Mouse (Mus musculus) large intestine, adult 2 months (tissue): Measurements from ENCODE around the gene Smndc1. TPM values are rescaled to one million over a fixed set of nuclear protein-coding genes. Genes with fewer than 3 reads are reported as not detected.

Experiments
- DNase-seq: peaks from one replicate; pipeline ENCODE4 v3.0.0-alpha.2; 2012; ENCODE audit warnings: low read depth, low spot score
- WGBS: fragments of 180-500 bp; shearing (Covaris S2); methylation state at CpG from one replicate; pipeline ENCODE4 v1.1.7; 2018; 5-methylcytosine and 5-hydroxymethylcytosine counted together
- polyA plus RNA-seq: library from polyadenylated mRNA; depleted of rRNA; stranded (reverse); fragments of >200 nt; gene quantifications from 2 replicates; pipeline ENCODE4 v1.2.3, GENCODE M21; 2012; rRNA removed

The Smndc1 gene
- 7.3 and 7.4 TPM in 2 replicates for polyA plus RNA-seq

DNA sequence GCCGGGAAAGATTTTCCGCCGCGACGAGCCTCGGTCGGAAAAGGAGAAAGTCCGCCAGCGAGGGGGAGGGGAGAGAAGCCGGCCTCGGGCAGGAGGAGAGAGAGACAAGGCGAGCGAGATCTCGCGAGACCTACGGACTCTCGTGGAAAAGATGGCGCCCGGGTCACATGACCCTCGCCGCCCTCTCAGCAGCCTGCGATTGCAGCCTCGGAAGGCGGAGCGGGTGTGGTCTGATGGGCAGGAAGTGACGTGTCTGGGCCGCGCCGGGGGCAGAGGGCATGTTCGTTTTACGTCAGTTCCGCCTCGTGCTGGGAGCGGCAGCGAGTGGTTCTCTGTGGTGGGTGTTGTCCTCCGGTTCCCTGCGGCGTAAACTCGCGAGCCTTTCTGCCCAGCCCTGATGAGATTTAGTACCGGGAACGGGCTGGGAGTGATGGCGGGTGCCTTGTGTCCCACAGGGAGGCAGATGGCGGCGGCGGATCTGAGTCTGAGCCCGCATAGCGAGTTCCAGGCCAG lies at the start of gene Smndc1:
Gene Smndc1, minus strand, starts transcription at position 84 of the 513 bp plus-strand sequence.
- peak; percentile 92 for DNase-seq
- under 1% methylated on average over 48 of the region's 48 CpGs for WGBS

DNA sequence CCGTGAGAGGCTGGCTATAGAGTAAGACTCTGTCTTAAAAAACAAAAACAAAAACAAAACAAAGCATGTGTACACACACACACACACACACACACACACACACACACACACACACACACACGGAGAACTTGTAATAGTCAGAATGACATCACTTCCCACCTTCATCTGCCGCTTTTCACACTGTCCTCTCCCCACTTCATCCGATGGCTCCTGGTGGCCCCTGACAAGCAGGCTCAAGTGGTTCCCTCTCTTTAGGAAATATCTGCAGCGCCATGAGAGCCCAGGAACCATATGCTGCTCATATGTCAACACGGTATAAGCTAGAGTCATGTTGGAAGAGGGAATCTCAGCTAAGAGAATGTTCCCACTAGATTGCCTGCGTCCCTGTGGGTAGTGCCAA lies 49.0 kb upstream of the Smndc1 start:
- 78% methylated on average over 7 of the region's 7 CpGs for WGBS

DNA sequence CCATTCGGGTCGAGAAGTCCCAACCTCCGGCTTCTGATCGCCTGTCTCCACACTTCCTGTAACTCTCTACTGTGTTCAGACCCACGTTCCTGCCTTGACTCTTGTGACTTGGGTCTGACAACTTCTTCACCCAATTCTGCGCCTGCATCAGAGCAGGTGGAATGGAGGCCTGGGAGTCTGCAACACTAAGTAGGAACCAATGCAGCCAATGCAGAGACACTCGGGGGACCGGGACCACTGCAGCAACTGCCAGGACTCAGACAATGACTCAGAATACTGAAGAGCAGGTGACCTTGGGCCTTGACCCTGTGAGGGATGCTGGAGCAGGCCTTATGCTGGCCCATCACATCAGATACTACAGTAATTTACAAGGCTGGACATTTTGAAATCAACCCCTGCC lies 47.6 kb upstream of the Smndc1 start:
- no peak for DNase-seq
- 86% methylated on average over 8 of the region's 8 CpGs for WGBS

More for the DNA sequence above, 49.0 kb upstream of the Smndc1 start:
- DNase-seq = no peak

DNA sequence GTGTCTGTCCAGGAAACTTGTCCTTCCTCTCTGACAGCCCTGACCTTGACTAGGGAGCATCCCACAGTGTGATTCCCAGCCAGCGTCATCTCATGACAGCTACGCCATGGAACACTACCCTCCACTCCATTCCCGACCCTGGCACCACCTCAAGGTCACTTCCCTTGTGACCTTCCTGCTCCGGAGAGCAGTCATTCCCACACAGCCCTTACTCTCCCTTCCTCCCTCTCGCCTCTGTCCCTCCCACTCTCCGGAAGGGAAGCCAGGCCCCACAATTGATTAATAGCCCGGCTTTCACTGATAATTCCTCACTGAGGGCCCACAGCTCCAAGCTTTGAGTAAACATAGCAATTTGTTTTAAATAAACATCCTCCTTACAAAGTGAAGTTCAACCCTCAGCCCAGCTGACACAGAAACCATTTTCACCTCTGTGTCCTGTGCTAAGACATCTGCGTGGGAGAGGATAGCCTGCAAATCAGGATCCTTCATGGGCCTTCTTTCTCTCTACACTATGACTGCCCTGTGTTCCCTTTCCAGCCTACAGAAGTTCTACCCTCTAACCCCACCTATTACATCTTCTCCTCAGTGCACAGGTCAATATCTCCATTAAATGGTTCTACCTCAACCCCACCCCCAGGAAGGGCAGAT lies 47.1 kb upstream of the Smndc1 start:
- WGBS = 43% methylated on average over 8 of the region's 8 CpGs
- no peak for DNase-seq

DNA sequence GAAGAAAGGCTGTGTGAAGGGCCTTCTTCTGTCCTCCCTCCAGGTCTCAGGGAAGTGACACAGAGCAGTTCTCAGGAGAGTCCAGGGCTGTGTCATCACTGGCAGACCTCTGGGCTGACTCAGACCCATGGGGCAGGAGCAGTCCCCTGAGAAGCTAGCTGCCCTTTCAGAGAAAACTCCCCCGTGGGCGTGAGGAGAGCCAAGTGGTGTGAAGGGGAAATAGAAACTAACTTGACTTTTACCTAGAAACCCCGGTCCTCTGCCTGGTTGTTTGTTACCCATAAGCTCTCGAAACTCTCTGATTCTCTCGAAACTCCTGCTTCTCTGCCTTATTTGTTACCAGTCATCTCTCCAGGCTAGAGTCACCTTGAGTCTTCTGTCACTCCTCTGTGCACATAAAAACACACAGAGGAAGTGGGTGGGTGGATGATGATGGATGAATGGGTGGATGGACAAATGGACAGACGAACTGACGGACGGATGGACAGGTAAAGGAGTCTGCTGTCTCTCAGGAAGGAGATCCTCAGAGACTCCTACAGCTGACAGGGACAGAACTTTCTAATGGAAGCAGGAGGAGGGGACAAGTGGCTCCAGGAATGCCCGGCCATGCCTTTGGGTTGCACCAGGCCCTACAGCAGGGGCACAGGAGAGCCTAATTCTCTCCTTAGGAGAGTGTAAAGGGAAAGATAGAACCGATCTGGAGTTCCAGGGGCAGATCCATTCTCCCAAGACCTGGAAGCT lies 43.7 kb upstream of the Smndc1 start:
- DNase-seq = no peak
- WGBS = 71% methylated on average over 10 of the region's 10 CpGs

GRCm38 (mm10) chr19:53431003-53431402 lies 40.6 kb upstream of the Smndc1 start:
- 90% methylated on average over 11 of the region's 11 CpGs for WGBS
- no peak for DNase-seq

DNA sequence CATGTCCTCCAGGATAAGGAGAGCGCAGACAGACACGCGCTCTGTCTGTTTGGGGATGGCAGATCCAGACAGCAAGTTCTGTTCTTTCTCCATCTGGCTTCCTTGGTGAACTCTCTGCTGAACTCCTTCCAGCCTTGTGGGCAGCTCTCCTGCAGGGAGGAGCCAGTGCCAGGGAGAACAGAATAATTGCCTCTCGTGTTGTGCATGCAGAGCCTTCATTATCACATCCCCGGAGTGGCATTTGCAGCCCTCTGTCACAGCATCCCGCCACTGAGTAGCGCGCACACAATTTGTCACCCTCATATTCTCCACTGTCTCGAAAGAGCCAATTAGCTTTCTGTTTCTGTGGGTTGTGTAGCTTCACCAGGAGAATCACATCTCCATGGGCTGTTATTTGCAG lies 40.0 kb upstream of the Smndc1 start:
- no peak for DNase-seq
- 75% methylated on average over 9 of the region's 9 CpGs for WGBS

DNA sequence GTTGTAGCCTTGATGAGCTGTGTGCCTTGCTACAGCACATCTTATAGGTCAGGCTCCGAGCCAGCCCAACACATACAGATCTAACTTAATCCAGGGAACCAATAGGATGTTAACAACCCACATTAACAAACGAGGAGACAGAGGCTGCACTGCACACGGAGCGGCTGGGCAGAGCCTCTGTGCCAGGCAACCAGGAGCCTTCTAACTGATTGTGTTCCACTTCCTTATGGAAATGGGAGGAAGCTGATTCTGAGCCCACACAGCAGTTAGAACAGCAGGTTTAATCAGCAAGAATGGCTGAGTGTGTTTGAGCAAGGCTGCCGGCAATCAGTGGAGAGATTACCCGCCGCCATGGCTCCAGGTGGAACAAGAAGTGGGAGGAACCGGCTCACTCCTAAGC lies 37.4 kb upstream of the Smndc1 start:
- 19% methylated on average over 8 of the region's 8 CpGs for WGBS
- no peak for DNase-seq

- 52% methylated on average over 7 of the region's 7 CpGs for WGBS
- no peak for DNase-seq
Measured at GRCm38 (mm10) chr19:53427346-53427745, 37.0 kb upstream of the Smndc1 start.

GRCm38 (mm10) chr19:53425824-53426223 lies 35.4 kb upstream of the Smndc1 start:
- WGBS = 77% methylated on average over 8 of the region's 8 CpGs
- DNase-seq = no peak

- 54% methylated on average over 18 of the region's 18 CpGs for WGBS
- no peak for DNase-seq
Measured at GRCm38 (mm10) chr19:53424629-53425028, 34.3 kb upstream of the Smndc1 start.

DNA sequence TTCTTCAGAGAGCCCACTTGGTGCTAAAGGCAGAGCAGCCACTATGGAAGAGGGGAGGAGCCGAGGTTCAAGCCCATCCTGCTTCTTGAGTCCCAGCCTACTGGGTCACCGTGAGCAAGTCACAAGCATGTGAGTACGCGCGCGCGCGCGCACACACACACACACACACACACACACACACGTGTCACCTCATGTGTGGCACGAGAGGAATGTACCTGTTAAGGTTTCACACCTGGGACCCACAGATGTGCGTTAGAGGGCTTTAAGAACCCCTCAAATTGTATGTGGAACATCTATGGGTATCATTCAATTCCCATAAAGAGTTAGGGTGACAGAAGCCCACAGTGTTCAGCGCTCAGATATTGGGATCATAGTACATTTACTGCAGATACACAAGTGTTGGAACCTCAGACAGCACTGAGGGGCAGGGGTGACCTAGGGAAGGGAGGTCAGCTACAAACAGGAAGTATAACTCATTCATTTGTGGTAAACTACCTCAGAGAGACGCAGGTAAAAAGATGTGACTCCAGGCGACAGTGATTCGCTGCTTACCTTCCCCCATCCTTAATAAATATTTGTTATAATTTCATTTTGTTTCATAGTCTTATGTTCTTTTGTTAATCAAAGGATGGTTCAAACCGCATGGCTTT lies 33.6 kb upstream of the Smndc1 start:
- 67% methylated on average over 17 of the region's 17 CpGs for WGBS
- DNase-seq = no peak

- no peak for DNase-seq
- 32% methylated on average over 19 of the region's 19 CpGs for WGBS
Measured at GRCm38 (mm10) chr19:53423341-53423753, 33.0 kb upstream of the Smndc1 start.

DNA sequence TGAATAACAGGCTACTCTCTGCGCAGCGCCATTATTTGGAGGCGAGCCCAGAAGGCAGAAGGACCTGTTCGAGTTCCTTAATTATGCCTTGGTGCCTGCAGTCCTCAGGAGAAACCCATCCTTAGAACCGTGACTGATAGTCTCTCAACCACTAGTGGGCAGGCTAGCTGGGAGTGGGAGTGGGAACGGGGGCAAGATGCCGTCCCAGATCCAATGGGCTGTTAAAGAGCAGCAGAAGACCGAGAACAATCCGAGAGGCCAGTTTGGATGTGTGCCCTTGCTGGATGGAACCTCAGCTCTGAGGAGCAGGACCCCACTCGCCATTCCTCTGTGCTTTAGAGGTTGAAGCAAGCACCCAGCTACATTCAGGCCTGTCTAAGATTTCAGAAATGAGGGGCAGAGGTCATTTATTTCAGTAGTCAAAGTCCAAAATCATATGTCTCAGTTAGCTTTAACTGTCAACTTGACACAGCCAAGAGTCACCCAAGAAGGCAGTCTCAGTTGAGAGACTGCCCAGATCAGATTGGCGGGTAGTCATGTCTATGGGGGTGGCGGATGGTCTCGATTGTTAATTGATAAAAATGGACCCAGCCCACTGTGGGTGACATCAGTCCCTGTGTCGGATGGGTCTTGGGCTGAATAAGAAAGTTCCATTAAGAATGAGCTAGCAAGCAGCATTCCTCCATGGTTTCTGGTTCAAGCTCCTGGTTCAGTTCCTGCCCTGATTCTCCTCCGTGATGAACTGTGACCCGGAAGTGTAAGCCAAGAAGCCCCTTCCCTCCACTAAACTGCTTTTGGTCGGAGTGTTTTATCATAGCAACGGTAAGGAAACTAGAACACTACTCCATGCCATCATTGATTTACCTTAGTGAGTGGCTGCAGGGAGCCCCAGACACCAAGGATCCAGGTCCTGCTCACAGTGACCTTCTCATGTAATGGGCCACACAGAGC lies 32.3 kb upstream of the Smndc1 start:
- 56% methylated on average over 18 of the region's 18 CpGs for WGBS
- DNase-seq = no peak

DNA sequence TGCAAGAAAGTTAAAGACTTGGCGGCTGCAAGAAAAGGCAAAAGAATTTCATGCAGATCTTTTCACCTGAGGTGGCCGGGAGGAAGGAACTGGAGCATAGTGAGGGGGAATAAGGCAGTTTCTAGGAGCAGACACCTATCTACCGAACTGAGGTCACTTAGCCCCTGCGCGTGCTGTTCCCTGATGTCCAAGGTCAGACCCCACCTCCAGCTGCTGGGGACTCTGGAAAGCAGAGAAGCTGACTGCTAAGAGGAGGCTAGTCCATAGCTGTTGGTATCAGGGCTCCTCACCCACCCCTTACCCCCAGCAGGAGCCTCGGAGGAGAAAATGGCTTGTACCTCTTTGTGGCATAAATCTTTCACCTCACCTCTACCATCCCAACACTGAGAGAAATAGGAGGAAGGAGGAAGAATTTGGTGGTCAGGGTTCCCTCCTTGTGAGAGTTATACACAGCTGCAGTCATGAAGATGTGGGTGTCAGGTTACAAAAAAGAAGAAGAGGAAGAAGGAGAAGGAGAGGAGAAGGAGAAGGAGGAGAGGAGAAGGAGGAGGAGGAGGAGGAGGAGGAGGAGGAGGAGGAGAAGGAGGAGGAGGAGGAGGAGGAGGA lies 31.3 kb upstream of the Smndc1 start:
- DNase-seq = no peak
- WGBS = 6% methylated on average over 6 of the region's 6 CpGs

GRCm38 (mm10) chr19:53420924-53421582 lies 30.7 kb upstream of the Smndc1 start:
- peak; percentile 73 for DNase-seq
- 1% methylated on average over 19 of the region's 19 CpGs for WGBS

DNA sequence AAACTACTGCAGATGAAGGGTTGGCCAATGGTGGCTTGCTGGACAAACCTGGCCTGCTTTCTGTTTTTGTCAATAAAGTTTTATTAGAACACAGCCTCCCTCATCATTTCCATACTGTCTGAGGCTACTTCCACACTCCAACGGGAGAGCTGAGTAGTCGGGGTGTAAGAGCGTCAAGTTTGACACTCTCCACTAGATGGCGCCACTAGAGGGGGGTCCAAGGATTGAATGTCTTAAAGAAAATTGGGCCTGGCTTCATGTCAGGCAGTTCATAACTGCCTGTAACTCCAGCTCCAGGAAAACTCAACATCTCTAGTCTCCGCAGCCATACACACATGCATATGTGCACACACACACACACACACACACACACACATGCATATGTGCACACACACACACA lies 29.5 kb upstream of the Smndc1 start:
- 46% methylated on average over 5 of the region's 5 CpGs for WGBS
- peak; percentile 62 for DNase-seq

GRCm38 (mm10) chr19:53415198-53415597 lies 24.8 kb upstream of the Smndc1 start:
- no peak for DNase-seq
- WGBS = 89% methylated on average over 17 of the region's 17 CpGs

DNA sequence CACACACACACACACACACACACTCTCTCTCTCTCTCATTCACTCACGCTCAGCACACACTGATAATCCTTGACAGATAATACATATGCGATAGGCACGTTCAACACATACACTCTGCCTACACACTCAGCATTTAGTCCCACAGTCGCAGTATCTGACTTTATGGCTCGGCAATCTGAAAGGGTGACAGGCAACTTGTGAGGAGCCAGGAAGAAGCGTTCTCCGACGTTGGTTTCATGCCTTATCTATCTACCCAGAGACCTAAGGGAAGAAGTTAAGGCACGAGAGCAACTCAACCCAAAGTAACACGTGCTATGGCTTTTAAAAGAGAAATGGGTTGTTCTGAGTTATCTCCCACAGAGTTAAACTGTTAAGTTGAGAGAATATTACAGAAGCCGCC lies 24.3 kb upstream of the Smndc1 start:
- WGBS = 79% methylated on average over 11 of the region's 11 CpGs
- no peak for DNase-seq
